Mouse (Mus musculus) cerebral cortex, adult 2 months (tissue): ENCODE measurements around the gene Cep295nl.

Experiments
- WGBS: fragments of 180-500 bp; shearing (Covaris S2); methylation state at CpG from one replicate; pipeline ENCODE4 v1.1.7; 2018; 5-methylcytosine and 5-hydroxymethylcytosine counted together

Gene Cep295nl

DNA sequence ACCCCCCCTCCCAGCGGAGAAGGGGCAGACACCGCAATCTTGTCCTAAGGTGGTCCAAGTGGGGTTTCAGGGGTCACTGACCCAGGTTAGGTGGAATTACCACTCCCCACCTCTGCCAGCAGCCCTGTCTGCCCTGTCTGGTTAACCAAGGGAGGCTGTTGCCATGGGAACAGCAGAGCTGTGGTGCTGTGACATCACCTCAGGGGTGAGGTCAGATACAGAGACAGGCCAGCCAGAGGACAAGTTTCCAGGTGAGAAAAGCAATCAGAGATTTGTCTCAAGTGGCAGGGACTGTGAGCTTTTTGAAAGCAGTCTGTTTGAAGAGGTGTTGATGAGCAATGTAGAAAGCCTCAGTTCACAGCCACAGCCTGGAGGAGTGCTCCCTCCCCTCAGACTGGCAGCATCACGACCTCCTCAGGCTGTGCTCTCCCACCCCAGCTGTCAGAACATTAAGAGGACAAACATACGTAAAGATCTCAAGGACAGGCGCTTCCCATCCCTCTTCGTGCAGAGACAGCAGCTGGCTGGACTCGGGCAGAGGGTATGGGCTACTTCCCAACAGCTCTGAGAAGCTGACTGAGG is at the start of gene Cep295nl:
Gene Cep295nl (minus strand): TSS at position 101 of the 582 bp plus-strand sequence.
- 46% methylated on average over 7 of the region's 7 CpGs for WGBS

DNA sequence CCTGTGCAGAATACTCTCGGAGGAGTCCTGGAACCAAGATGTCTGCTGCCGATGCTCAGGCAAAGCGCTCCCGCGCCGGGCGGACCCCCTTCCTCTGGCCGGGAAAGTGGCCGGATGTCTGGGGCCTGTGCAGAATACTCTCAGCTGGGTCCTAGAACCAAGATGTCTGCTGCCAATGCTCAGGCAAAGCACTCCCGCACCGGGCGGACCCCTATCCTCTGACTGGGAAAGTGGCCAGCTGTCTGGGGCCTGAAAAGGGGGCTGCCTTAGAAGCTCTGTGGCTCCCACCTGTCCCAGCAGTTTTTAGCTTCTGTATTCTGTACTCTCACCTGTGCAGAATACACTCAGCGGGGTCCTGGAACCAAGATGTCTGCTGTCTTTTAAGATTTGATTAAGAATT is 45.5 kb upstream of the Cep295nl start:
- 88% methylated on average over 13 of the region's 13 CpGs for WGBS

DNA sequence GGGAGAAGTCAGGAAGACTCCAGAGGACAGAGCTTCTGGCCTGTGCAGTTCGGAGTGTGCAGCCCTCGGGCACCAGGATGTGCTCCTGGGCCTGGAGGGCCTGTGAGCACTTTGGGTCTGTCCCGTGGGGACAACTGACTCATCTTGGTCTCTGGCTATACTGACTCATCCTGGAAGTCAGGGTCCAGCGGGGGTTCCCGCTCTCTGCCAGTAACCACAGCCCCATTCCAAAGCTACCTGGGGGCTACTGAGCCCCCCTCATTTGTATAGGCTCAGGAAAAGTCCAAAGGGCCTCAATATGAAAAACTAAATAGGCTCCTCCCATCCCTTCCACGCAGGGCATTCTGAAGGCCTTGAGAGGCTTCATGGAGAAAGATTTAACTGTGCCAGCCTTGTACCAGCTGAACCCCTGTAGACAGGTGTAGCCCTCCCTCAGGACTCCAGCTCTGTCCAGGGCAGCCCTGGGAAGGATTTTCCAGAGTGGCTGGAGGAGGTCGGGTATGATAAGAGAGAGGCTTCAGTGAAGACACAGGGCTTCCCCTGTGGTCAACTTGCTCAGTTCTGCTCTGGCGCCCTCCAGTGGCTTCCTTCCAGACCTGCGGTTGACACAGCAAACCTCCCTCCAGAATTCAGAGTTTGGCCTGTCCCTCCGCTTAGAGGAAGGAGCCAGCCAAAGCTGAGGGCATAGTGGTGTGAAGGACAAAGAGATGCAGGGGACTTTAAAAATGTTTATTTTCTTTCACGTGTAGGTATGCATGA is 37.1 kb upstream of the Cep295nl start:
- 39% methylated on average over 11 of the region's 11 CpGs for WGBS

DNA sequence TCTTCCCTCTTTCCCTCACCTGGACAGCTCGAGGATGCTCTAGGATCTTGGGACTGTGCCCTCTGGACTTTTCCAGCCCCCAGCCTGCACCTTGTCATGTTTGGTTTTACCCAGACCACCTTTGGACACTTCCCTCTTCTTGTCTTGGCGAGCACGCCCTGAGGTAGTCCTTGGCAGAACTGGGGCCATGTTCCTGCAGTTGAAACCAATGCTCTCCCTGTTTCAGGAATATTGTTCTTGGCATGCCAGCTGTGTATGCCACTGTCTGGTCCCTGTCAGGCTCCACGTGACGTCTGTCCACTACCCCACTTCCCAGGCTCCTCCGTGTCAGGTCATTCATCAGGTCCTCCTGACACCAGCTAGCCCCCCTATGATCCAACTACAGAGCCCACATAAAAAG is 36.4 kb upstream of the Cep295nl start:
- WGBS, result 90% methylated on average over 6 of the region's 6 CpGs

GRCm38 (mm10) chr11:118375881-118376280 is 33.6 kb upstream of the Cep295nl start:
- 75% methylated on average over 5 of the region's 5 CpGs for WGBS

GRCm38 (mm10) chr11:118375461-118375860 is 33.2 kb upstream of the Cep295nl start:
- WGBS, result 90% methylated on average over 8 of the region's 8 CpGs

DNA sequence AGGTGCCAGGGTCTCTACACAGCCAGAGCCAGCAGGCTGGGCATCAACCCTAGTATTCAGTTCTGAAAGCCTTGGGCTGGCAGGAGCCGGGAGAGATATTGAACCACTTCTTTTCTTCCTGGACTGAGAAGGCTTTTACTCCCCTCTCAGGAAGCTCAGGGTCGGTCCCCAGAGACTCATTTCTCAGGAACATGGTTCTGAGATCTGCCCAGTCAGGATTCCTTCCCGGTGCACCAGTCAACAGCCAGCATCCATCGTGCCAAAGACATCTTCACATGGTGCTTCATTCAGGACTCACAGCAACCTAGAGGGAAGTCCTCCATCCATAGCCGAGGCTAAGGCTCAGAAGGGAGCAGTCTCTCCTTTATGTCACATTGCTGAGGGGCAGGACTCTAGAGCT is 32.2 kb upstream of the Cep295nl start:
- WGBS, result 63% methylated on average over 5 of the region's 5 CpGs

GRCm38 (mm10) chr11:118372641-118373040 is 30.3 kb upstream of the Cep295nl start:
- 73% methylated on average over 7 of the region's 7 CpGs for WGBS

GRCm38 (mm10) chr11:118371876-118372275 is 29.6 kb upstream of the Cep295nl start:
- 92% methylated on average over 7 of the region's 7 CpGs for whole genome bisulfite sequencing

DNA sequence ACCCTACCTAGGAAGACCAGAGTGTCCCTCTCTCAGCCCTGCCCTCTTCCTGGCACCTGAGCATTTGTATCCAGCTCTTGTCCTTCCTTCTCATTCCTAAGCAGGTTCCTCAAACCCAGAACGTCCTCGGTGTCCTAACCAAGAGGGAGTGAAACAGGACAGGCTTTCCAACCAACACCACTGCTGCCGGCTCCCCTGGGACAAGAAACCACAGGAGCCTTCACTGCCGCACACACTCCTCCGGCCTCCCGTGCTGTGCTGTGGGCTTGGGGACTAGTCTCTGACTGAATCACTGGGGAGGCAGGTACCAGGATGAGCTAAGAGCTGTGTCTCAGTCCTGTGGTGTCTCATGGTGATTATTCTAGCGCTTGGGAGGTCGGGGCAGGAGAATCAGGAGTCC is 27.4 kb upstream of the Cep295nl start:
- 85% methylated on average over 8 of the region's 8 CpGs for WGBS

GRCm38 (mm10) chr11:118369251-118369650 is 27.0 kb upstream of the Cep295nl start:
- WGBS, result 82% methylated on average over 5 of the region's 5 CpGs

GRCm38 (mm10) chr11:118368330-118368729 is 26.0 kb upstream of the Cep295nl start:
- 61% methylated on average over 3 of the region's 3 CpGs for WGBS

DNA sequence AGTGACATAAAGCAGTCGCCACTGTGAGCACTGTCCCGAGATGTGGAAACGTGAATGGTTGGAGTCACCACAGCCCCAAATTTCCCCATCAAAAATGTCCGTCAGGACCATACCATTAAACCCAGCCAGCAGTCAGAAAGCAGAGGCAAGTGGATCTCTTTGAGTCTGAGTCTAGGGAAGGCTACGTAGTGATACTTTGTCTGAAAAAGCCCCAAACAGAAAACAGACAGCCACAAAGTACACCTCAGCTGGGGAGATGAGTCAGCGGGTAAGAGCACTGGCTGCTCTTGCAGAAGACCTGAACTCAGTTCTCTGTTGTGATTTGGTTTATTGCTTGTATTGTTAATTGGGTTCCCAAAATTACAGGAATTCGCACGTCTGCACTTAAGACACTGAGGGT is 24.3 kb upstream of the Cep295nl start:
- WGBS, result 91% methylated on average over 8 of the region's 8 CpGs

GRCm38 (mm10) chr11:118366108-118366507 is 23.8 kb upstream of the Cep295nl start:
- 88% methylated on average over 3 of the region's 3 CpGs for WGBS

DNA sequence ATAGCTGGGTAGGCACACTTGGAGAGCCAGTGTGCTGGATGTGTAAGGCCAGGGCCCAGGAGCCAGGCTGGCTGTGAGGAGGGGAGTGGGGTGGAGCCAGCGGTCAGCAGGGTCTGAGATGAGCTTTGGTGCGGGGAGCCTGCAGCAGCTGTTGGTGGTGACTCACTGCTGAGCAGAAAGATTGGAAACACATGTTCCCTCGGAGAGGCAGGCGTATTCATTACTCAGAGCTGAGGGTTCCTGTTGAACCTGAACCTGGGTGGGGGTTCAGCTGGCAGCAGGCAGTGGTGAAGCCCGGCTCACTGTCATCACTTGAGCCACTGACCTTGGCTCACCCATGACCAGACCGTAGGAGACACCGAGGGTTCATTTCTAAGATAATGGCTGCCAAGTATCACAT is 22.9 kb upstream of the Cep295nl start:
- WGBS, result 60% methylated on average over 7 of the region's 7 CpGs

GRCm38 (mm10) chr11:118364021-118364420 is 21.7 kb upstream of the Cep295nl start:
- 98% methylated on average over 4 of the region's 4 CpGs for WGBS

DNA sequence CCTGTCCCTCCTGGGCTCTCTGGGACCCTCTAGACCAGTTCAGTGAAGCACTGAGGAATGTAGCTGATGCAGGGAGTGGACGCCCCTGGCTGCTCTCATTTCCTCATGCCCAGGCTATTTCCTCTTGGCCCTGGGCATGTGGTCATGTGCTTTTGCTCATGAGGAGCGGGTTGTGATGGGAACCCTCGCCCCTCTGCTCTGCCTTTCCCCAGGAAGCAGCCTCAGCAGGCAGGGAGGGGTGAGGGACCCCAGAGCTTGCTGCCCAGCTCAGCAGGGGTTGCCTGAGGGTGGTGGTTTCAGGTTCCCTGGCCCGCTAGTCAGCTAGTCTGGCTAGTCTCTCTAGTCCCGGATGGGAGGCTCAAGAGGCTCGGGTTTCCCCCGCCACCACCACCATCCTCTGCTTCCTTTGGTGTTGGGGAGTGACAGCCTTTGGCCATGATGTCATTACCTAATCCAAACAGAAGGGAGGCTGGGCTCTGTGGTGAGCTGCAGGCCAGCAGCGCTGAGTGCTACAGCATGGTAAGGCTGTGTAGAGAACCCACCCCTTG is 20.7 kb upstream of the Cep295nl start:
- whole genome bisulfite sequencing, result 57% methylated on average over 8 of the region's 8 CpGs

DNA sequence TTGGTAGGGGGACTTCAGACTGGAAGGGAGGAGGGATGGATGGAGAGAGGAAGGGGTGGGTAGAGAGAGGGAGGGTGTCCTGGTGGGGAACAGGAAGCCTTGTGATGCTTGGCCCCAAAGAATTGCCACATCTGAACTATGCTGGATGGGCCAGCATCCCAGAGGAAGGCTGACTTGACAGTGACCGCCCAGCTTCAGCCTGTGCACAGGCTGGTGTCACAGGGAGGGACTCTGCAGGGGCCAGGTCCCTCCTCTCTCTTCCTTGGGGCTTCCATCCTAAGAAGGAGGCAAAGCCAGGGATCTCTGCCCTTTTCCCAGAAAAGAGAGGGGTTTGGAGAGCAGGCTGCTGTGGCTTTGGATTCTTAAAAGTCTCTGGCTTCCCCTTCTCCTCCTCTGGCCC is 20.2 kb upstream of the Cep295nl start:
- WGBS, result 83% methylated on average over 1 of the region's 1 CpGs

DNA sequence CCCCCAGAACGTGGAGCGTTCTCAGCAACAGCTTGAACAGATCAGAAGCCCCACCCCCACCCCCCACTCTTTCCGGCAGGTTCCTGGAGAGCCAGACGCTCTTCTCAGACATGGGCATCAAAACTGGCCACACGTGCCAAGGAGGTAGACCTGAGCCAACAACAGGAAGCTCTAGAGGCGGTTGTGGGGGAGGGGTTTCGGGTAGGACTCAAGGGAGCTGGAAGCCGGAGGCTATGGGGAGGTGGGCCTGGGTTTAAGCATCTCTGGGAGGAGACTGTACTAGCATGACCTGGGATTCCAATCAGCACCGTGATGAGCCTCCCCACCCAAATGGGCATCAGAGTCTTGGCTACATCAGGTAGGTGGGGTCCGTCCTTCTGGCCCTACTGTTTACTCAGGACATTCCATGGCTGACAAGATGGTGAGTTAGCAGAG is 18.6 kb upstream of the Cep295nl start:
- 39% methylated on average over 10 of the region's 10 CpGs for WGBS

DNA sequence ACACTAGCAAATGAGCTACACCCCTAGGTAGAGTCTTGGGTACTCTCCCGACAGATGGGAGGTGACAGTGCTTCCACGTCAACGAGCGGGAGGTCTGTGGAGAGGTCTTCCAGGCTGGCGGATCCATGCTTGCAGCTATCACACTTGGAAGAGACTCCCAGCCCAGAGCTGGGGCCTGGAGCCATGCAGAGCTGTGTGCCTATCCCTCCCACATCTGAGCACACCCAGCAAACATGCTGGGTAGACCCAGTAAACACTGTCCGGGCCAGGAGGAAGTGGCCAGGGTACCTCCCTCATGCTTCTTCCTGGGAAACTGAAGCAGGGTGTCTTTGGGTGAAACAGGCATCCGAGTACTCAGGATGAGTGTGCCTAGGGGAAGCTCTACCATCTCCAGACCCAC is 18.2 kb upstream of the Cep295nl start:
- WGBS, result 55% methylated on average over 7 of the region's 7 CpGs

DNA sequence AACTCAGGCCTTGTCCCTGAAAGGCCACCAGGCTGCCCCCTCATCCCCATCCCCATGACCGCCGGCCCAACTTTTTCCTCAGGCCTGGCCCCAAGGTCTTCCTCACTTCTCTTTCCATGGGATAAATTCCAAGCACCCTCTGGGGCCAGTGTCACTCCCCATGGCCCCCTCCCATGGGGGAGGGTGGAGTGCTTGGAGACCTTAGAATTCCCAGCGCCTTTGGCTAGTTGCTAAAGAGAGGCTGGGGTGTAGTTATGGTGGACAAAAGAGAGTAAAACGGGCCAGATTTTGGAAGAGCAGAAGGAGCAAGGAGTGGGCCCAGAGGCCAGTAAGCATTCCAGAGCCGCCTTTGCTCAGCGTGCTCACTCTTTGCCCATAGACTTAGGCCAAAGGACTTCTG is 13.3 kb upstream of the Cep295nl start, which contains the start of gene Timp2:
Gene Timp2 (minus strand): TSS at position 101 of the 400 bp plus-strand sequence.
- 51% methylated on average over 6 of the region's 6 CpGs for WGBS

DNA sequence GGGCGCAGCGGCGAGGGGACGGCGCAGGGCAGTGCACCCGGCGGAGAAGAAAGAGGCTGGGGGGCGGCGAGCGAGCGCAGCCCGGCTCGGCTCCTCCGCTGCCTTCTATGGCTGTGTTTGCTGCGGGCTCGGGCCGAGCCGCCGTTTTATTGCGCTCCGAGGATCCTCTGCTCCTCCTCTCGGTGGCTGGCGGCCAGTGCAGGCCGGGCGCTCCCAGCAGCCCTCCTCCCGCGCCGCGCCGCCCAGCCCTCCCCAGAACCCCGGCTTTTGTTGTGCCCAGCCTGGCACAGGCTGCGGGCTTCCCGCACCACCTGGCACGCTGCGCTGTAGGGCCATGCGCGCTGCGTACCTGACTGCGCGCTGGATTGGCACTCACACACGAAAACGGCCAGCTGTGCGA is 12.9 kb upstream of the Cep295nl start:
- WGBS, result under 1% methylated on average over 41 of the region's 43 CpGs

DNA sequence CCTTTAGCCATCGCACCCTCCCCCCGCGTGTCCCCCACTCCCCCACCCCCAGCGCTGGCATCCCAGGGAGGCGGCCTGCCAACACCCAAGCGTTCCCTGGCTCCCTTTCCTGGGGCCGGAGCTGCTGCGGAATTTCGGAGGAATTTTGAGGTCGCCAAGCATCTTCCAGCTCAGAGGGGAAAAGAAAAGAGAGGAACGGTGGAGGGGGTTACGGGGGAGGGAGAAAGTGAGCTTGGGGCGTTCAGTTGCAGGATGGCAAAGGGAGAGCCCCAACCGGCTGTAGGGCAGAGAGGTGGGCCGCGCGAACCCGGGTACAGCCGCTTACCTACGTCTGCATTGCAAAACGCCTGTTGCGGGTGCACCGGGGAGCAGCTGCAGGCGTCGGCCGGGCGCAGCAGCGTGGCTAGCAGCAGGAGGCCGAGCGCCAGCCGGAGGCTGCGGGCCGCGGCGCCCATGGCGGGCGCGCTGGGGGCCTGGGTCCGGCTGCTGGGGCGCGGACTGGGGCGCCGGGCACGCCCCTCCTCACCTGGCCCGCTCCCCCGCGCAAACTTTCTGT is 12.4 kb upstream of the Cep295nl start:
- WGBS, result under 1% methylated on average over 43 of the region's 47 CpGs
